Mouse (Mus musculus) thymus, postnatal 10 days (tissue): Measurements from ENCODE around the gene Alk.

Experiments used
- DNase-seq, 2 experiments: peaks; one replicate each; pipeline ENCODE4 v3.0.0; 2021; ENCODE audit warnings: low spot score in 2 of 2

Alk gene

DNA sequence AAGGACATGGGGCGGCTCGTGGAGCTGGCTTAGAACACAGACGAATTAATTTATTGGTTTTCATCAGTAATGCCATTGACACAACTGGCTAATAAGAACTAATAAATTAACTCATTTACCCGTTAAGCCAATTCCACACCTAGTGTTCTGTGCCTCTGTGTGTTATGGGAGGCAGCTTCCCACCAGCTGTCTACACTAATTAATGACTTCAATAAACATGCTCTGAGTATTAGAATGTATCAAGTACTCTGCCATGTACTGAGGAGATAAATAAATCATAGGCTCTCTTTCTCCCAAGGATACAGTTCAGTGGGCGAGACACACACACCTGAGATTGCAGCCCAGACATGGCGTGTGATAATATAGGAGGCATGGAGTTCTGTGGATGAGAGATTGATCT lies 723.1 kb downstream of the Alk start:
- DNase-seq: no peak

DNA sequence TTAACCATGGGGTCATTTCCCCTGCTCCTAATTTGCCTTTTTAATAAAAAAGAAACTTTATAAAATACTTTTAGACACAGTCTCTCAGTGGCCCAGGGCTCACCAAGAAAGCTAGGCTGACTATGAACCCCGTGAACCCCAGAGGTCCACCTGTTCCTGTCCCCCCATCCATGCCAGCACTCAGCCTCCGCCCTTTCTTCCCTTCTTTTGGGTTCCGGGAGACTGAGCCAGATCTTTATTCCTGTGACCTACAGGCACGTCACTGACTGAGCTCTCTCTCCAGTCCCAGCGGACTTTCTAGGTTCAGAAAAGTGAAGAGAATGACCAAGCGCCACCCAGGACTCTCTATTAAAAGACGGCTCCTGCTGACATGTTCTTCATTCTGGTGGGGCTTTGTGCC lies 728.9 kb downstream of the Alk start:
- no peak for DNase-seq

DNA sequence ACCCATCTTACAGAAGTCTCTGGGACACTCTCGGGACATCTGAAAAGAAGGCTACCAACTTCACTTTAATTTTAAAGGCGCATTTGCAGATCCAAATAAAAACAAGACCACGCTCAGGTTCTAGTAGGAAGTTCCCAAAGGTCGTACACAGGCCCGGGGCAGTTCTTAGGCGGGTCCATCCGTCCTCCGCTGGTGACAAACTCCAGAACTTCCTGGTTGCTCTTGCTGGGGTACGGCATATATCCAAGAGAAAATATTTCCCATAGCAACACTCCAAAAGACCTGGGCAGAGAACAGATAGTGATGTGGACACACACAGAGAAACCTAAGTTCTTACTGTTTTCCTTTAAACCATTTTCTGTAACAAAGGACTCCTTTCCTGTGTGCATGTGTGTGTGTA lies 729.6 kb downstream of the Alk start:
- DNase-seq: no peak

DNA sequence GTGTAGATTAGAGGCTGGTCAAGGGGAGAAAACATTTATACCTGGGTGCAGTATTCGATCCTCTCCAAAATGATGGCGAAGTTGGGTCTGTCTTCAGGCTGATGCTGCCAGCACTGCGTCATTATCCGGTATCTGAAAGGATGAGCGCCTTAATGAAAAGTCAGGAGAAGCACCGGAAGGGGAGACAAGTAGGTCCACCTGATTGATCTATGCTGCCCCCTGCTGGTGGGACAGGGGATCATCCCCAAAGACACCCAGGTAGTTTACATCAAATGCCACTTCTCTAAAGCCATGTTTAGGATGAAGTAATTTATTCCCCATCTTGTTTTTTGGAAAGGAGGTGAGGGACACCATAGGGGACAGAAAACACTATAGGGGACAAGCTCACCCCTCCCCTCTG lies 730.4 kb downstream of the Alk start:
- DNase-seq: peak; percentile 23 to 70

DNA sequence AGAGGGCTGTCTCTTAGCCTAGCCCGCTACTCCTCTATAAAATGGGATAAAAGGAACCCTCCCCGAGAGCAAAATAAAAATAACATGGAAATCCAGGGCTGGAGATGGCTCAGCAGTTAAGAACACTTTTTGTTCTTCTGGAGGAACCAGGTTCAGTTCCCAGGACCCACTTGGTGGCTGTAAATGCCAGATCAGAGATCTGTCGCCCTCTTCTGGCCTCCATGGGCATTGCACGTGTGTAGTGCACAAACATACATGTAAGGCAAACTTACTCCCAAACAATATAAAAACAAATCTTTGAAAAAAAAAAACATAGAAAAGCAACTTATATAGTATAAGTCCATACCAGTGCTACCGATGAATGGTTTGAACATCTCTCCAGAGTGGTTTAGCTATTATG lies 731.5 kb downstream of the Alk start:
- DNase-seq: peak; percentile 15 to 58

DNA sequence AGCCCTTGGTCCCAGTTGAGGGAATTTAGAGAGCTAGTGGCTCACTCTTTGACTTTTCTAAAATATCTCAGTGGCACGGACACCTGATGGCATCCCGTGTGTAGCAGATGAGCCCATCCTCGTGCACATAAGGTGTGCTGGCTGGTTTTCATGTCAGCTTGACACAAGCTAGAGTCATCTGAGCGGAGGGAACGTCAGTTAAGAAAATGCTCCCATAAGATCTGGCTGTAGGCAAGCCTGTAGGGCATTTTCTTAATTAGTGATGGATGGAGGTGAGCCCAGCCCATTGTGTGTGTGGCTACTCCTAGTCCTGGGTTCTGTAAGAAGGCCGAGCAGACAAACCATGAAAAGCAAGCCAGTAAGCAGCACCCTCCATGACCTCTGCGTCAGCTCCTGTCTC lies 732.4 kb downstream of the Alk start:
- no peak for DNase-seq

DNA sequence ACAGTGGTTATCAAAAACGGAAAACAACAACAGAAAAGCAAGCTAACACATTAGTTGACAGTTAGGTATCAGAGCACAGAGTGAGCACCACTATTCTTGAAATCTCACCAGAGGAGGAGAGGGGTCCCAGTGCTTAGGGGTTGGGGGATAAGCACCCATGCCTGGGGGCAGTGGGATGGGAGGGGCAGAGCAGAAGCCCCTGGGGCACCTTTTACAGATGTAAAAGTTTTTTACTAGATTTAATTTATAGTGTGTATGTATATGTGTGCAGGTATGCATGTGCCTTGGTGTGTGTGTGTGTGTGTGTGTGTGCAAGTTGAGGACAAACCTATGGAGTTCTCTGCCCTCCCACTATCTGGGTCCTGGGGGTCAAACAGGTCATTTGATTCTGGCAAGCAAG lies 733.8 kb downstream of the Alk start:
- no peak for DNase-seq

DNA sequence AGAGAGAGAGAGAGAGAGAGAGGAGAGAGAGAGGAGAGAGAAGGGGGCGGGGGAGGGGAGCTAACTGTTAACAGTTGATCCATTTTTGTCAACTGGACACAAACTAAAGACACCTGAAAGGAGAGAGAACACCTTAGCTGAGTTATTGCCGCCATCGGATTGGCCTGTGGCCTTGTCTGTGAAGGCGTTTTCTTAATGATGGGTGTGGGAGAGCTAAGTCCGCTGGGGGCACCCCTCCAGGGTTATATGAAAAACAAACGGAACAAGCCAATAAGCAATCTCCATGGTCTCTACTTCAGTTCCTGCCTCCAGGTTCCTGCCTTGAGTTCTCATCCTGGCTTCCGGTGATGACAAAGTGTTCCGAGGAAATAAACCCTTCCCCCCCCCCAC lies 734.2 kb downstream of the Alk start:
- no peak for DNase-seq

DNA sequence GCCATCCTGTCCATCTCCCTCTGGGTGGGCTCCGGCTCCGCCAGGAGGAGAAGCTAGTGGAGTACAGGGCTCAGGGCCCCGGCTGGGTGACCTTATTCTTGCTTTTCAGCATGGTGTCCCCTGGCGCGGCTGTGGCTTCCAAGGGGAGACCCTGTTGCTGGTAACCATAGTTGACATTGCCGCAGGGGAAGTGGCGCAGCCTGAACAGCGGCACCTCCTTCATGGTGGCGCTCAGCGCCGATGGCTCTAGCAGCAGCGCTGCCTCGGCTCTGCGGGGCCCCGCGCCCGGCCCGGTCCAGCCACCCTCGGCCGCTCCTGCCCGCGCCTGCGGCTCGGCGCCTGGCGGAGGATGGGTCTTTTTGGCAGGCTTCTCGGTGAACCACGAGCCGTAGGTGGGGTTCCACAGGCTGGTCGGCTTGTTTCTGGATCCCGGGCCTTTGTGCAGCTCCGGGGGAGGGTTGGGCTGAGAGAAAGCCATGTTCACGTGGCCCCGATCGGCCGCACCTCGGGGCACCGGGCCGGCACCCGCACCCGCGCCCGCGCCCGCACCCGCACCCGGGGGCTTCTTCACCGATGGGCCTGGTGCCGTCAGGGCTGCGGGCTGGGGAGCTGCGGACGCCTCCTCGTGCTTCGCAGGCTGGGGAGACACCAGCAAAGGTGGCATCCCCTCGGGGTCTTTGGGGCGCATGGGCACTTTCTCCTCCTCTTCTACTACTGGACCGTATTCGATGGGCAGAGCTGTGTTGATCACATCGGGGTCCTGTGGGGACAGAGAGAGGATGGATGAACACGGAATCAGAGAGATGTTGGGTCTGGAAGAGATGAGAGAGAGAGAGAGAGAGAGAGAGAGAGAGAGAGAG lies 734.8 kb downstream of the Alk start:
- DNase-seq: no peak

DNA sequence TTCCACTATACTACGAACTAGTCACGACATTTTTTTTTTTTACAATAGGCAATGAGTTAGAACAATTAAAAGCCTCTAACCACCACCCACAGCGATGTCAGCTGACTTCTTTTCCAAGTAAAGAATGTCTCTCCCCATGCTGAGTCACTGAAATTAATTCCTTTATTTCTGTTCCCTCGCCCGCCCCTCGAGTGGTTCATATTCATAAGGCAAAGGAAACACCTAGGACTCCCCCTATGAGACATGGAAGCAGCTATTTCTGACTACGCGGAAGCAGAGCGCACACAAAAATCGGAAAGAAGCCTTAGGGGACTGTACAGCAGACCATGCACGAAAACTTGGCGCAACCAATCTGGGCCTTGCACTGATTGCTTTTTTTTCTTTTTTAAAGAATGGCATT lies 735.6 kb downstream of the Alk start:
- no peak for DNase-seq

DNA sequence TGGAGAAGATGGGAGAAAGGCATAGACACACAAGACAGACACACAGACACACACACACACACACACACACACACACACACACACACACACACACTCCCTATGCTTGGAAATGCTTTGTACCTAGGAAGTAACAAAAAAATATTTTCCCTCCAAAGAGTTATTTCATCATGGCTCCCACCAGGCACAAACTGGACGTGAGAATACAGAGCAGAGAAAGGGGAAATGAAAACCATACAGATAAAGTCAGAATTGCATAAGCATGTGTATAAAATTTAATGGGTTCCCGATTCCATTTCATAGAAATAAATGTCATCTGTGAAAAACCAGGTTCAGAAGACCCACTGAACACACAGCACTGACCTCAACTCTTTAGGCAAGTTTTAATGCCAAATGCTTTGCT lies 736.5 kb downstream of the Alk start:
- DNase-seq: no peak

DNA sequence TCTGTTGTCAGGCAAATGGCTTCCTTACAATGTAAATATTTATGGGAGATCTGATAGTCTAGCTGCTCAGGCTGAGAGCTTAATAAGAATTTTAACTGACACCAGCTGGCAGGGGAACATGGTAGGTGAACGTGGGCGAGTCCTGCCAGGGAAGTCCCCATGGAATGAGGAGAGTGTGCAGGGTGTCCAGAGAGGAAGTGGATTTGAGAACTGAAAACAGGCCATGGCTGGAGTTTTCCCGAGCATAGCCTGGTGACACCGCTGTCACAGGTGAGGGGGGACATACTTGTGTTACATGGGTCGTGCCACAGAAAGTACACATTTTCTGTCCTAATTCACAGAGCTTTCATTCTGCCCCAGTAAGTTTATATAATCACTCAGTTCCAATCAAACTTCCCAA lies 739.0 kb downstream of the Alk start:
- no peak for DNase-seq

DNA sequence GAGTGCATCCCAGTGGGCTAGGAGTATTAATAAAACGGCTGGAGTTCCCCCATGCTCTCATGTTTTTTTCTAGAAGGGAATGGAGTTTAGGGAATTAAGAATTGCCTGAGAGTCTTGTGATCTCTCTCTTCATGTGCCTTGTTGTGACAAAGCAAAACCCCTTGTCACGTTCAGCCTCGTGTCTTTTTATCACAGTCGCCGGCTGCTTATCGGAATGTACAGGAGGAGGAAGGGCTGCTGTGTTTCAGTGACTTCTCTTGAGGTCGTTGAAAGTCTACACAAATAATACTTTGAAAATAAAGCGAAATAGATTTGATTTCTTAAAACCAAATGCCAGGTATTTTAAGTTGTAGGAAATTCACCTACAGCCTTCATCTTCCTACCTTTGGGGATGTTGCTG lies 740.4 kb downstream of the Alk start:
- DNase-seq: no peak

DNA sequence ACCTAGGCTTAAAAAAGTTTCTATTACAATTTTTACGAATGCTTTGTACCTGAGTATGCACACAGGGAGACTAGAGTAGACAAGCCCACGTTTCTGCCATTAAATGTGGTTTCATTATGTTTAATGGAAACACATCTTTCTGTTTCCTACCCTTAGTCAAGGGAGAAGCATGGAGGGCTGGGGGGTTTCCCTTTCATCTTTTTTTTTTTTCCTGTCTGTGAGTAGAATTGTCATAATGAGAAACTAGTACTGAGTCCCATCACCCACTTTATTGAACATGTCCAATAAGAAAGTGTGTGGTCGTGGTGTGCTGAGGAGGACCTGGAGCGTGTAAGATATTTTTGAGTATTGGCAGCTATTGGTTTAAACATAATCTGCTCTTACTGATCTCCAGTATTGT lies 741.5 kb downstream of the Alk start:
- DNase-seq: no peak

DNA sequence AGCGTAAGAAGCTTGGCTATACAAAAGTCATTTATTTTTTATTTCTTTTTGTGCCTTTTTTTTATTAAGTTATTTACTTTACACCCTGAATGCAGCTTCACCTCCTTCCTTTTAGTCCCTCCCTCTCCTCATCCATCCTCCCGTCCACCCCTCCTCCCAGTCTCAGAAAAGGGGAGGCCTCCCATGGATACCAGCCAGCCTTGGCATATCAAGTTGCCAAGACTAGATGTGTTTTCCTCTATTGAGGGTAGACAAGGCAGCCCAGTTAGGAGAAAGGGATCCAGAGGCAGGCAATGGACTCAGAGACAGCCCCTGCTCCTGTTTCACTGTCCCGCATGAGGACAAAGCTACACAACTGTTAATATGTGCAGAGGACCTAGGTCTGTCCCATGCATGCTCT lies 742.2 kb downstream of the Alk start:
- no peak for DNase-seq

DNA sequence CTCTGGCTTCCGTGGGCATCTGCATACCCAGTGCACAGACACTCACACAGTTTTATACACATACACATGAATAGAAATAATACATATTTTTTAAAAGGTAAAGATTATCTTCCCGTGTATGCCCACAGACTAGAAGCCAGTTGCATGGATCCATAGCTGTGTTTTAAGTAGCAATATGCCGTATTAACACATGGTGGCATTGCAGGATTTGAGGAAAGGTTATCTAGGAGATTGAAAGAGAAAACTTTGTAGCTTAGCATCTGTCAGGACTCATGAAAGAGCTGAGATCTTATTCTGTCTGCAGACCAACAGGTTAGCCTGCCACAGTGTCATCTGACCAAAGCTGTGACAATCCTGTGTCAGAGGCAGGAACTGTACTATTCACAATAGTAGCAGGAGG lies 772.5 kb downstream of the Alk start:
- no peak for DNase-seq

DNA sequence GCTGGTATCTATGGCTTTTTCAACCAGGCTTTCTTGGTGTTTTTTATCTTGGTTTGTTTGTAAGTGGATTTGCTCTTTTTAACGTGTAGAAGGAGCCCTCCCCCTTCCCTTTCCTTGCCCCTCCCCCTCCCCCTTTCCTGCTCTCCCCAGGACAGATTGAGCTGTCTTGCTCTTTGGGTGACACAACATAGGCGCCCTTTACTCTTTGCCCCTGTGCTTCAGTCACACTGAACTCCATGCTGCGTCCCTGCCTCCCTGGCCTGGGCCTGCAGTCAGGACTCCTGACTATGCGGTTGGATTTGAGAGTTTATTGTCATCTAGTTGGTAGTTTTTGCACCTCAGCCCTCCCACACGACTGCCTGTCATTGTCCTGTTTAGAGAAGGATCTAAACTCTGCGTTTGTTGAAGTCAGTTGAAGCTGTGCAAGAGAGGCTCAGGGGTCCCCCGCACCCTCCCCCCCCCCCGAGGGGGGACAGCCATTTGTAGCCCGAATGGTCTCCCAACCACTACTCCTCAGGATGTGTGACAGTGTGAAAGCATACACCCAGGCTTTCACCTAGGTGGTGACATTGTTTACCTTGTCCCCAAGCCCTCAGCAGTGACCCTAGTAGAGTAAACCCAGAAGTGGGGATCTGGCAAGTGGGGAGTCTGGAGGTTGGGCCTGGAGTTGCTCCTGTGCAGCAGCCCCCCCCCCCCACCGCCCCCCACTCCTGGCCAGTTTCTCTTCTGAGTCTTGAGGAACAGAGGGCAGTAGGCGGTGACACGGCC lies 775.6 kb downstream of the Alk start:
- DNase-seq: no peak

DNA sequence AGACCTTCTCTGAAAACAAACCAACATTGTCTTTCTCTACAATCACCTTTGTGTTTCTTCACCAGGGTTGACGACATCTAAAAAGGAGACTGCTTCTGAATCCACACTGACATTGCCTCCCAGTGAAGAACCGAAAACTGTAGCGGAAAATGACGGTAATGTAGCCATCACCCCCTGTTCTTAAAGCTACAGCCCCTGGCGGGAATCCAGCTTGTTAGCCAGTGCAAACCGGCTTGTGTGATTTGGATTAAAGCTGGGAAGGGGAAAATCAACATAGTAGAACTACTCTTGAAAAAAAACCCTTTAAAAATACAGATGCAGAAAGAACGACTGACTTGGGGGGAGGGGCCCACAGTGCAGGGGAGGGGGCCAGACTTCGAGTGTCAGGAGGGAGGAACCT lies 776.8 kb downstream of the Alk start:
- no peak for DNase-seq

DNA sequence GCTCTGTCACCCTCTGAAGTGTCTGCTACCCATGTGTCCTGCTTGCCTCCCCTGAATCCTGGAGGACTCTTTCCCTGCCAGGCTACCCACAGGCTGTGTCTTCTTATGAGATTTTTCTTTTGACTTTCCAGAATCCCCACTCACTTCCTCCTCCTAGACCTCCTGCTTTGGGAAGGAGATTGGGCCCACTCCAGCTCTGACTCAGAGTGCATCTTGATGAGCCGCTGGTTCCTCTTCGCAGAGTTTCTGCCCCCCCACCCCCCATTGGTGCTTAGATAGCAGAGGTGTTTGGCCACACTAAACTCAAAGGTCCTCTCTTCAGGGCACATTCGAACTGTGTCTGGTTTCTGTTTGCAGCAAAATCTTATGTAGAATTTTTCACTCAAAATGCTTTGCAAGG lies 777.8 kb downstream of the Alk start:
- DNase-seq: no peak

DNA sequence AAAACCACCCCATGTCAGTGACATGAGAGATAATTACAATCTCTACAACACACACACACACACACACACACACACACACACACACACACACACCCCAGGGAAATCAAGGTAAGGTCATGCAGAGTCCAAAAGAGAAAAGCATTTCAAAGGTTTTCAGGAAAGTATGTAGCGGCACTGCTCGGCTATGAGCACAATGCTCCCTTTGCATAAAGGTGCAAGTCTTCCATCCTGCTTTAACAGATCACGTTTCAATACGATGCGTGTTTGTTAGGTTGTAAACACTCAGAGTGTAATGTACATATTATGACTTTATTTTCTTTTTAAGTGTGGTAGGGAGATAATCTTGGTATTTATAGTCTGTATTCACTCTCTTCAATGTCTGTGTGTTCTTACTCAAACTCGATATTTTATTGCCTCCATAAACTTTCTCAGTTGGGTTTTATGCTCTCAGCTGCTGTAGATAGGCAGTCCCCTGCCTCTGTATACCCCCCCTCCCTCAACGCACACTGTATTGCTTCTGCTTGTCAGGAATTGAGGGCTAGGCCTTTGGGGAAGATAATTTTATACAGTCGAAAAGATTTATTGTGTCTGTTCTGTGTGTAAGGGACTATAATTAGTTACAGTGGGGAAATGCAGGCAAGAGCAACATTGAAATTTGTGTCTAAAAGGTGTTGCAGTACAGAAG lies 780.7 kb downstream of the Alk start:
- no peak for DNase-seq
